Mouse (Mus musculus) layer of hippocampus, adult 9-11 months (tissue): Measurements from ENCODE around the gene Ak3.
"Not testable (repeated sequence)": the region's sequence is repeated elsewhere in the genome, so short reads cannot be mapped to it uniquely, and the experiment has no call there.

Experiments
- DNase-seq: peaks from one replicate; pipeline ENCODE4 v3.0.0; 2022

The Ak3 gene

GRCm38 (mm10) chr19:29042647-29043046 lies 5.1 kb downstream of the Ak3 start:
- no peak for DNase-seq

- no peak for DNase-seq
These were observed 5.6 kb downstream of the Ak3 start for GRCm38 (mm10) chr19:29042143-29042542.

- no peak for DNase-seq
These were observed 7.6 kb downstream of the Ak3 start for GRCm38 (mm10) chr19:29040206-29040605.

GRCm38 (mm10) chr19:29039334-29039733 lies 8.4 kb downstream of the Ak3 start:
- no peak for DNase-seq

- no peak for DNase-seq
These were observed 10.2 kb downstream of the Ak3 start for GRCm38 (mm10) chr19:29037541-29037940.

GRCm38 (mm10) chr19:29037026-29037425 lies 10.7 kb downstream of the Ak3 start:
- no peak for DNase-seq

GRCm38 (mm10) chr19:29032662-29033061 lies 15.1 kb downstream of the Ak3 start:
- DNase-seq = peak; percentile 39

- no peak for DNase-seq
These were observed 16.0 kb downstream of the Ak3 start for GRCm38 (mm10) chr19:29031788-29032187.

- peak; percentile 82 for DNase-seq
These were observed 23.3 kb downstream of the Ak3 start for GRCm38 (mm10) chr19:29024391-29024947.

- DNase-seq = no peak
These were observed 25.9 kb downstream of the Ak3 start for GRCm38 (mm10) chr19:29021754-29022345.

GRCm38 (mm10) chr19:29019647-29020046 lies 28.1 kb downstream of the Ak3 start:
- DNase-seq = no peak

GRCm38 (mm10) chr19:29016786-29017185 lies 31.0 kb downstream of the Ak3 start:
- no peak for DNase-seq

- no peak for DNase-seq
These were observed 31.5 kb downstream of the Ak3 start for GRCm38 (mm10) chr19:29016204-29016765.

GRCm38 (mm10) chr19:29015410-29016203 lies 32.2 kb downstream of the Ak3 start:
- DNase-seq = no peak

- DNase-seq = no peak
These were observed 33.2 kb downstream of the Ak3 start for GRCm38 (mm10) chr19:29014466-29015055.

GRCm38 (mm10) chr19:29011355-29011990 lies 36.3 kb downstream of the Ak3 start:
- peak; percentile 44 for DNase-seq

- DNase-seq = no peak
These were observed 38.7 kb downstream of the Ak3 start for GRCm38 (mm10) chr19:29009046-29009445.

GRCm38 (mm10) chr19:29008069-29008706 lies 39.6 kb downstream of the Ak3 start:
- no peak for DNase-seq

- not testable (repeated sequence) for DNase-seq
These were observed 47.4 kb downstream of the Ak3 start for GRCm38 (mm10) chr19:29000321-29000720.

GRCm38 (mm10) chr19:28997976-28998630 lies 49.7 kb downstream of the Ak3 start:
- no peak for DNase-seq

- DNase-seq = no peak
These were observed 52.4 kb downstream of the Ak3 start for GRCm38 (mm10) chr19:28995366-28995765.

- peak; percentile 80 for DNase-seq
These were observed 52.9 kb downstream of the Ak3 start for GRCm38 (mm10) chr19:28994870-28995269.
